Comparison of ENCODE assay signal across 16 mouse cellular contexts in the genomic region with DNA sequence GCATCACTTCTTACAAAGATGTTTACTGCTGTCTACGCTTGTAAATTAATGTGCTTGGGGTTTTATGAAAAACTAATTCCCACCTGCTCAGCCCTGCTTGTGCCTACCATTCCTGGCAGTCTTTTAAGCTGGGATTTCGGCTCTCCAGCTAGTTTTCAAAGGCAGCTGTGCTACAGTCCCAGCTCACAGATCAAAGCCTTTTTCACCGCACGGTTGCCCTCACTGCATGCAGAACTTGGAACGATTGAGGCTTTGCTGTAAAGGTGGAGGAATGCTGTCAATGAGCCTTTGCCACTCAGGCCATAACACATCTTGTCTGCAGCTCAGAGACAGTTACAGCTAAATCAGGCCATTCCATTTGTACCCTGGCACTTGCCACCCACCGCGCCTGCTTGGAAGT. TPM values are rescaled to one million over a fixed set of nuclear protein-coding genes. Genes with fewer than 3 reads are reported as not detected.
DNase-seq lines count a peak whose midpoint lies in the region; ATAC-seq and TF ChIP-seq lines count a peak whose summit lies in the region.
"Had no signal": no experiment of that assay in that cellular context is flagged by ENCODE, and none has a peak within 500 bp of the region (broad histone marks: within the 10 kb centered on the region; RNA-seq: fewer than 3 reads in every experiment).

No protein-coding gene starts in this region.

- H3K4me2 ChIP-seq in intestine, embryonic 16.5 days (ENCODE audit: low read depth, low read length) = no peak overlapping the region
- H3K4me2 ChIP-seq: embryonic facial prominence, embryonic 12.5 days; heart, embryonic 13.5 days had no signal

- H3K9ac ChIP-seq in intestine, embryonic 16.5 days (ENCODE audit: low read depth, low read length) = no peak overlapping the region
- H3K9ac ChIP-seq: embryonic facial prominence, embryonic 12.5 days; heart, embryonic 13.5 days; liver, embryonic 14.5 days had no signal

- H3K36me3 ChIP-seq in midbrain, embryonic 10.5 days = no peaks in the 10 kb centered on the region
- H3K36me3 ChIP-seq in intestine, embryonic 16.5 days (ENCODE audit: control insufficient read depth, insufficient read depth, low read length) = no peaks in the 10 kb centered on the region
- H3K36me3 ChIP-seq: embryonic facial prominence, embryonic 12.5 days; heart, embryonic 13.5 days had no signal

- ATAC-seq in megakaryocyte, adult 5-6 weeks (ENCODE audit: poor library complexity, severe bottlenecking) = no peak
- no peak for ATAC-seq in intestine, embryonic 16.5 days

- H3K4me1 ChIP-seq in midbrain, embryonic 10.5 days = peaks cover 6% of the 10 kb centered on the region
- no peaks in the 10 kb centered on the region for H3K4me1 ChIP-seq in intestine, embryonic 16.5 days (ENCODE audit: control insufficient read depth, insufficient read depth, low read length)
- H3K4me1 ChIP-seq: embryonic facial prominence, embryonic 12.5 days; heart, embryonic 13.5 days had no signal

- no peak overlapping the region for H3K4me3 ChIP-seq in midbrain, embryonic 10.5 days
- H3K4me3 ChIP-seq in intestine, embryonic 16.5 days (ENCODE audit: low read length) = no peak overlapping the region
- H3K4me3 ChIP-seq: embryonic facial prominence, embryonic 12.5 days; heart, embryonic 13.5 days; myocyte had no signal

- no peaks in the 10 kb centered on the region for H3K9me3 ChIP-seq in midbrain, embryonic 10.5 days (replicated peaks)
- no peaks in the 10 kb centered on the region for H3K9me3 ChIP-seq in intestine, embryonic 16.5 days (ENCODE audit: control insufficient read depth, low read length)
- H3K9me3 ChIP-seq: embryonic facial prominence, embryonic 12.5 days; heart, embryonic 13.5 days had no signal

- H3K27ac ChIP-seq in midbrain, embryonic 10.5 days (replicated peaks) = no peak overlapping the region
- H3K27ac ChIP-seq in intestine, embryonic 16.5 days (ENCODE audit: low read length) = no peak overlapping the region
- H3K27ac ChIP-seq: embryonic facial prominence, embryonic 12.5 days; heart, embryonic 13.5 days; liver, embryonic 14.5 days had no signal

- no peak for TF ChIP-seq POLR2A in brain, embryonic 14.5 days (IDR thresholded peaks at IDR 0.05; ENCODE audit: borderline replicate concordance, extremely low read depth, insufficient read depth, insufficient read length, poor library complexity, severe bottlenecking)

- TF ChIP-seq CTCF in brain, embryonic 14.5 days (IDR thresholded peaks at IDR 0.05; ENCODE audit: borderline replicate concordance, extremely low read depth, insufficient read depth, insufficient read length) = no peak

- DNase-seq in cerebellum, postnatal 14 days = peak; percentile 1 to 2
- DNase-seq in cerebellum, adult 18-20 months = no peak
- peak; percentile 1 for DNase-seq in kidney, postnatal 14 days
- no peak for DNase-seq in kidney, adult 11 months
- DNase-seq in brain, embryonic 14.5 days (ENCODE audit: low read depth) = peak; percentile 84
- peak; percentile 35 for DNase-seq in midbrain, embryonic 10.5 days (ENCODE audit: low spot score)
- DNase-seq: adrenal gland, postnatal 36 days; cerebellum, adult 2 months; gastrocnemius, postnatal 25 days had no signal

- WGBS in midbrain, embryonic 10.5 days = 40% methylated on average over 7 of the region's 7 CpGs
- WGBS in intestine, embryonic 16.5 days = 71% methylated on average over 7 of the region's 7 CpGs

- no peaks in the 10 kb centered on the region for H3K27me3 ChIP-seq in midbrain, embryonic 10.5 days (ENCODE audit: low read depth, poor library complexity, severe bottlenecking)
- H3K27me3 ChIP-seq in intestine, embryonic 16.5 days (replicated peaks; ENCODE audit: control insufficient read depth, insufficient read depth, low read length) = no peaks in the 10 kb centered on the region
- H3K27me3 ChIP-seq: embryonic facial prominence, embryonic 12.5 days; heart, embryonic 13.5 days had no signal

RNA-seq across cellular contexts. Expression of gene Gabra2, which starts 37.6 kb away (rescaled TPM):
- polyA plus RNA-seq in brain, embryonic 14.5 days (2012; rRNA removed) = 11.7 and 16.0 TPM in 2 replicates
- polyA plus RNA-seq in midbrain, embryonic 10.5 days (2016; fragmentation: Nextera tagmentation; extraction: Ambion mirVana) = 1.7 and 4.4 TPM in 2 replicates
- not detected in 2 replicates for total RNA-seq in megakaryocyte, adult 5-6 weeks (2015)
- not detected in 2 replicates for total RNA-seq in megakaryocyte, adult 5-6 weeks (2017)
- 2.5 and 3.3 TPM in 2 replicates for polyA plus RNA-seq in intestine, embryonic 16.5 days (2015; fragmentation: Nextera tagmentation; extraction: Ambion mirVana)
- polyA plus RNA-seq: large intestine, adult 2 months; myocyte had no signal

Comparison
In these comparisons a context has a peak if more than half of its experiments do, and no peak if none do; other contexts are left out.
1. DNase-seq: peak in cerebellum, postnatal 14 days (2 of 2), kidney, postnatal 14 days (single experiment), brain, embryonic 14.5 days (single experiment) and midbrain, embryonic 10.5 days (single experiment); none in cerebellum, adult 18-20 months (0 of 2) and kidney, adult 11 months (single experiment).